Mouse (Mus musculus): ENCODE results near the gene Kcnq5. TPM values are rescaled to one million over a fixed set of nuclear protein-coding genes. Genes with fewer than 3 reads are reported as not detected.

Gene Kcnq5
- polyA plus RNA-seq, 1 experiment from 2014 or later, result 5.3 TPM

GRCm38 (mm10) chr1:21349341-21349740 lies 612.4 kb downstream of the Kcnq5 start, which contains the start of gene Khdc1a:
Khdc1a (plus strand) TSS chr1:21349641.
- Histone ChIP-seq H3K4me2 (no peak within 1 kb of the TSS), H3K36me3 (ENCODE audit: control insufficient read depth, insufficient read depth, low read length) (no peaks in the 10 kb centered on the region), H3K9me3 (replicated peaks; ENCODE audit: control insufficient read depth, low read length) (no peaks in the 10 kb centered on the region), H3K27ac (ENCODE audit: low read depth, low read length) (no peak within 1 kb of the TSS), H3K9ac (ENCODE audit: low read depth, low read length) (no peak within 1 kb of the TSS), H3K4me3 (ENCODE audit: low read depth, low read length) (no peak within 1 kb of the TSS), H3K4me1 (ENCODE audit: control insufficient read depth, insufficient read depth, low read length) (no peaks in the 10 kb centered on the region), H3K27me3 (ENCODE audit: control insufficient read depth, insufficient read depth, low read length) (no peaks in the 10 kb centered on the region)
- ATAC-seq (replicated peaks; ENCODE audit: insufficient number of reproducible peaks, low FRiP score, low TSS enrichment), result no peak
- WGBS (ENCODE audit: insufficient replicate concordance), result 66% methylated on average over 2 of the region's 2 CpGs
